Mouse (Mus musculus) bone marrow, adult 2 months (tissue): ENCODE data around the gene Sept10. TPM values are rescaled to one million over a fixed set of nuclear protein-coding genes. Genes with fewer than 3 reads are reported as not detected.

ENCODE experiments used
- H3K27ac ChIP-seq: fragments of 200-500 bp; 2 replicates; pipeline ENCODE4 v1.5.1; 2012; ENCODE audit warnings: low read depth, mild to moderate bottlenecking, control low read depth, inconsistent platforms, low read length; ENCODE audit not compliant: control insufficient read depth, poor library complexity, insufficient read depth
- H3K4me1 ChIP-seq: fragments of 200-500 bp; 2 replicates; pipeline ENCODE4 v1.6.1; 2011; ENCODE audit warnings: low read length; ENCODE audit not compliant: control insufficient read depth, insufficient read depth
- H3K4me3 ChIP-seq: fragments of 200-500 bp; replicated peaks from 2 replicates; pipeline ENCODE3; 2011; ENCODE audit warnings: mild to moderate bottlenecking, low read depth, low read length, control low read depth; ENCODE audit not compliant: control insufficient read depth
- CTCF ChIP-seq: fragments of 200-500 bp; IDR thresholded peaks from 2 replicates; pipeline ENCODE4 v1.5.1; 2011; ENCODE audit warnings: low read length, control low read depth; ENCODE audit not compliant: control insufficient read depth, insufficient read depth
- POLR2A ChIP-seq: fragments of 200-500 bp; IDR thresholded peaks from 2 replicates; pipeline ENCODE4 v1.6.1; 2011; ENCODE audit warnings: low read depth, mild to moderate bottlenecking, control low read depth, low read length, borderline replicate concordance; ENCODE audit not compliant: control insufficient read depth
- WGBS: fragments of 180-500 bp; shearing (Covaris S2); methylation state at CpG from one replicate; pipeline ENCODE4 v1.1.7; 2018; 5-methylcytosine and 5-hydroxymethylcytosine counted together
- polyA plus RNA-seq: library from polyadenylated mRNA; stranded (reverse); fragments of >200 nt; gene quantifications from 2 replicates; pipeline ENCODE4 v1.2.4, GENCODE M21; 2011; ENCODE audit warnings: low replicate concordance; ENCODE audit not compliant: missing spikeins, insufficient read depth, insufficient read length

Sept10 gene
- polyA plus RNA-seq, 1 experiment = 5.7 TPM

GRCm38 (mm10) chr10:59222271-59223101 is 839 bp upstream of the Sept10 start:
- WGBS = 7% methylated on average over 49 of the region's 49 CpGs
- peak overlapping the region; percentile 85 for H3K27ac ChIP-seq
- H3K4me1 ChIP-seq = no peaks in the 10 kb centered on the region
- no peak for TF ChIP-seq CTCF
- TF ChIP-seq POLR2A = no peak
- peak overlapping the region; percentile 91 for H3K4me3 ChIP-seq

DNA sequence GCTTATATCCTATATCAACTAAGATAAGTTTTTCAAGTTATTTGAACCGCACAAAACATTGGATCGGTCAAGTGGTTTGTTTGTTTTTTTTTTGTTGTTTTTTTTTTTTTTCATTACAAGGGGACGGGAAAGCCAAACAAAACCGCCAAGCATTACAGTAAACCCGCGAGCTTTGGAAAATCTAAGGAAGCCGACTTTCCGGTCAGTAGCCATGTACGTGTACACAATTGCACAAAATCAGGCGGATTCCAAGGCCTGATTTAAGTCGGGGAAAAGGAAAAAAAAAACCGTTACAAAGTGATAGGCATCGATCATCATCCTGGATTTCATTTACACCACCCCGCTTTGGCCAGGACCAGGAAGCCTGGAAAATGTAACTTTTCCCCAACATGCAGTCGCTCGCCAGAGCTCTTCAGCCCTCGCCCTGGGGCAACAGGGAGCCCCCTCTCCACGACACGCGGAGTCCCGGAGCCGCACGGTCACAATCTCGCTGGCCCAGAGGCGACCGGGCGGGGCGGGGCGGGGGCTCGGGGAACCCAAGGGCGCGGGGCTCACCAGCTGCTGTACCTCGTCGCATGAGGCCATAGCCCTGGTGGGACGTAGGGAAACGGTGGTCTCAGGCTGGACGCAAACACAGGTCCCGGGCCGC is 699 bp downstream of the Sept10 start:
- no peak for TF ChIP-seq POLR2A
- TF ChIP-seq CTCF = no peak
- Histone ChIP-seq H3K27ac (peak overlapping the region; percentile 85), H3K4me3 (peak overlapping the region; percentile 91), H3K4me1 (no peaks in the 10 kb centered on the region)
- 3% methylated on average over 39 of the region's 39 CpGs for WGBS

DNA sequence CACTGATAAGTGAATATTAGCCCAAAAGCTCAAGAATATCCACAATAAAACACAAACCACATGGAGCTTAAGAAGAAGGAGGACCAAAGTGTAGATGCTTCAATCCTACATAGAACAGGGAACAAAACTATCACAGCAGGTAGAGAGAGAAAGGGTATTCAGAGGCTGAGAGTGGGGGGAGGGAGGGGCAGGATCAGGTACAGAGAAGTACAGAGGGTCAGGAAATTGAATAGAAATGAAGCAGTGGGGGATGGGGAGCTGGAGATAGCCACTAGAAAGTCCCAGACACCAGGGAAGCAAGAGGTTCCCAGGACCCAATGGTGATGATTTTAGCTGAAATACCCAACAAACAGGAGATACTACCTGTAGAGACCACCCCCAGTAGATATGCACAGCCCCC is 21.6 kb downstream of the Sept10 start:
- no peak overlapping the region for H3K4me3 ChIP-seq
- TF ChIP-seq POLR2A = no peak
- TF ChIP-seq CTCF = no peak
- H3K27ac ChIP-seq = no peak overlapping the region
- no peaks in the 10 kb centered on the region; the same call in 1 of the 2 replicates for H3K4me1 ChIP-seq

GRCm38 (mm10) chr10:59196763-59197162 is 24.9 kb downstream of the Sept10 start:
- 86% methylated on average over 3 of the region's 3 CpGs for WGBS
- TF ChIP-seq POLR2A = no peak
- no peak for TF ChIP-seq CTCF
- H3K4me1 ChIP-seq = no peaks in the 10 kb centered on the region; the same call in 1 of the 2 replicates
- no peak overlapping the region for H3K4me3 ChIP-seq
- H3K27ac ChIP-seq = no peak overlapping the region

GRCm38 (mm10) chr10:59194891-59195290 is 26.8 kb downstream of the Sept10 start:
- no peaks in the 10 kb centered on the region; the same call in 1 of the 2 replicates for H3K4me1 ChIP-seq
- no peak overlapping the region for H3K4me3 ChIP-seq
- 71% methylated on average over 5 of the region's 5 CpGs for WGBS
- TF ChIP-seq CTCF (no peak), POLR2A (no peak)
- no peak overlapping the region for H3K27ac ChIP-seq

DNA sequence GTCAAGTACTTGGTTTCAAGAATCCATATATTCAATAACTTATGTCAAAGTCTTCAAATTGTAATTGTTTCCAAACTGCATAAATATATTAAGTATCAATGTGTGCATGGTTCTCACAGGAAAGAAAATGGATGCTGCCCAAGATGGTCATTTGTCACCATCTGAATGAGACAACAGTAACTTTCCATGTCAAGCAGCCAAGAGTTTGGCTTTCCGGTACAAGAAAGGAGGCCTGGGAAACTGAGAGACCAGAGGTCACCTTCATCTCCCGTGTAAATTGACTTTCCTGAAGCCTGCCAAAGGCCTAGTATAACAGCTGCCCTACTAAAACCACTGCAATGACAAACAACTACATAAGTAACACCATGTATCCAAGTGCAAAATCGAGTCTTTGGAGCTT is 39.3 kb downstream of the Sept10 start:
- H3K4me3 ChIP-seq = no peak overlapping the region
- 73% methylated on average over 3 of the region's 3 CpGs for WGBS
- no peak for TF ChIP-seq POLR2A
- TF ChIP-seq CTCF = no peak
- H3K27ac ChIP-seq = no peak overlapping the region
- no peaks in the 10 kb centered on the region for H3K4me1 ChIP-seq

DNA sequence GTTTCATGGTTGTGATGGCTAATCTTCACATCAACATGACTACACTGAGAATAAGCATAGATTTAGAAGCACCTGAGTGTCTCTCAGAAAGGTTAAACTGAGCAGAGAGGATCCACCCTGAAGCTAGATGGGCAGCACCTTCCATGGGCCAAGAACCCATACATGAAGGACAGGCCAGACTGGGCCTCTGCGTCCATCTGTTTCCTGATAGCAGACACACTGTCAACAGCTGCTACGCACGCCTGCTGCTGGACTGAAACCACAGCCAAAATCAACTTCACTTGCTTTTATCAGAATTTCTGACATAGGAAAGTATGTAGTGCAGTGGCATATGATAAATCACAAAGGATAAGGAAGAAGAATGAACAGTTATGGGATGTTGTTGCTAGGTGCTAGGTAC is 42.0 kb downstream of the Sept10 start:
- H3K4me3 ChIP-seq = no peak overlapping the region
- TF ChIP-seq POLR2A (no peak), CTCF (no peak)
- H3K27ac ChIP-seq = no peak overlapping the region
- no peaks in the 10 kb centered on the region for H3K4me1 ChIP-seq
- 54% methylated on average over 3 of the region's 3 CpGs for WGBS

DNA sequence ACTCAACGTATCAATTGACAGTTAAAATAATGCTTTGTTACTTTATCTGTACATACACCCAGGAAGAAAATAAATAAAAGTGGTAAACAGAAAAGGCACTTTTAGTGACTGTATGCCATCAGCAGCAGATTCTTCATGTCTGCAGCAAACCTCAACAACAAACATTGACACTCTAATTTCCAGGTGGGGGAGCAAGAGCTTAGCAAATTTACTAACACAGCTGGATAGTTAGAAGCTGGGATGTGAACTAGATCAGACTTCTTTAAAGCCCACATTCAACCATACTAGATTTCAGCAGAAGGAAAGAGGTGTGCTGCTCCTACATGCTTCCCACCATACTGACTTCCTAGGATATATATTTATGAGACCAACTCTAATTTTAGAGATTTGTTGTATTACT is 49.1 kb downstream of the Sept10 start:
- TF ChIP-seq POLR2A (no peak), CTCF (no peak)

GRCm38 (mm10) chr10:59171042-59171441 is 50.6 kb downstream of the Sept10 start:
- Histone ChIP-seq H3K4me3 (no peak overlapping the region), H3K4me1 (no peaks in the 10 kb centered on the region), H3K27ac (no peak overlapping the region)
- no peak for TF ChIP-seq POLR2A
- TF ChIP-seq CTCF = no peak
- WGBS = 66% methylated on average over 3 of the region's 3 CpGs

More for the DNA sequence above, 49.1 kb downstream of the Sept10 start:
- H3K4me3 ChIP-seq = no peak overlapping the region
- WGBS = 78% methylated on average over 1 of the region's 1 CpGs
- H3K4me1 ChIP-seq = no peaks in the 10 kb centered on the region
- no peak overlapping the region for H3K27ac ChIP-seq
